Mouse (Mus musculus) layer of hippocampus, adult 18-20 months (tissue): ENCODE results near the gene Stip1. TPM values are rescaled to one million over a fixed set of nuclear protein-coding genes. Genes with fewer than 3 reads are reported as not detected.

ENCODE experiments used
- DNase-seq, 2 experiments: peaks; one replicate each; pipeline ENCODE4 v3.0.0; 2022; ENCODE audit warnings: low spot score in 2 of 2
- total RNA-seq, 2 experiments: library from RNA; stranded (reverse); gene quantifications; 2 replicates each; pipeline ENCODE4 v1.2.3; 2021

Stip1 gene
- total RNA-seq, 2 experiments from 2014 or later: 218 to 230 TPM

GRCm38 (mm10) chr19:6987061-6987903, 52.5 kb downstream of the Stip1 start, which contains the start of gene Vegfb:
Gene Vegfb (minus strand): TSS chr19:6987651.
- no peak for DNase-seq

GRCm38 (mm10) chr19:6985951-6986708, 53.6 kb downstream of the Stip1 start:
- no peak for DNase-seq

GRCm38 (mm10) chr19:6985300-6985699, 54.5 kb downstream of the Stip1 start:
- DNase-seq: no peak

GRCm38 (mm10) chr19:6983621-6984020, 56.1 kb downstream of the Stip1 start:
- no peak for DNase-seq

GRCm38 (mm10) chr19:6981465-6981864, 58.3 kb downstream of the Stip1 start:
- no peak for DNase-seq

GRCm38 (mm10) chr19:6980381-6981093, 59.2 kb downstream of the Stip1 start, which contains the start of gene Fkbp2:
Gene Fkbp2 (minus strand): TSS chr19:6980501.
- DNase-seq: peak; percentile 98 to 99

- peak; percentile 99 for DNase-seq
These were observed 60.0 kb downstream of the Stip1 start for GRCm38 (mm10) chr19:6979486-6980380.

GRCm38 (mm10) chr19:6979001-6979479, 60.7 kb downstream of the Stip1 start:
- peak in 1 of 2 experiments; percentile 65 for DNase-seq

- DNase-seq: no peak
These were observed 61.2 kb downstream of the Stip1 start for GRCm38 (mm10) chr19:6978639-6978974.

- no peak for DNase-seq
These were observed 61.8 kb downstream of the Stip1 start for GRCm38 (mm10) chr19:6977759-6978638.

- DNase-seq: peak in 1 of 2 experiments; percentile 63
These were observed 63.9 kb downstream of the Stip1 start, which contains the start of gene Plcb3 for GRCm38 (mm10) chr19:6975537-6976521. Gene Plcb3 (minus strand): TSS chr19:6976470.

GRCm38 (mm10) chr19:6974211-6975205, 65.3 kb downstream of the Stip1 start, which contains the start of gene Ppp1r14b:
Gene Ppp1r14b (plus strand): TSS chr19:6974968.
- peak; percentile 63 to 80 for DNase-seq

- no peak for DNase-seq
These were observed 66.1 kb downstream of the Stip1 start for GRCm38 (mm10) chr19:6973581-6974190.

- DNase-seq: no peak
These were observed 67.4 kb downstream of the Stip1 start for GRCm38 (mm10) chr19:6972247-6972917.

GRCm38 (mm10) chr19:6971644-6972043, 68.1 kb downstream of the Stip1 start:
- DNase-seq: no peak
